Mouse (Mus musculus): Measurements from ENCODE around the gene Zfp423. TPM values are rescaled to one million over a fixed set of nuclear protein-coding genes. Genes with fewer than 3 reads are reported as not detected.

The Zfp423 gene
- polyA plus RNA-seq, 1 experiment from 2014 or later, result 0.98 TPM

DNA sequence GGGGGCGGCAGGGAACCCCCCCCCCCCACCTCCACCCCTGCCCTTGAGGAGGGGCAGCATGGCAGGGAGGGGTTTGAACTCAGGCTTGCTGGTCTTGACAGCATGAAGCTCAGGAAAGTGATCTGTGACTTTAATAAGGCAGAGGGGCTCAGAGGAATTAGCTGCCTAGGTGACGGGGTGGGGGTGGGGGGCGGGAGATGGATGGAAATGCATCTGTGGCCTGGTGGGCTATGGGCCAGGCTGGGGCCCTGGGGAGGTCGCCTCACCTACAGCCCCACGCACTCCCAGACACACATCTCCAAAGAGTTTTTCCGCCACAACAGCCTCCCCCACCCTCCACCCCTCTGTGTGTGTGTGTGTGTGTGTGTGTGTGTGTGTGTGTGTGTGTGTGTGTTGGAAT lies 122.1 kb downstream of the Zfp423 start:
- DNase-seq (ENCODE audit: low spot score), result no peak

DNA sequence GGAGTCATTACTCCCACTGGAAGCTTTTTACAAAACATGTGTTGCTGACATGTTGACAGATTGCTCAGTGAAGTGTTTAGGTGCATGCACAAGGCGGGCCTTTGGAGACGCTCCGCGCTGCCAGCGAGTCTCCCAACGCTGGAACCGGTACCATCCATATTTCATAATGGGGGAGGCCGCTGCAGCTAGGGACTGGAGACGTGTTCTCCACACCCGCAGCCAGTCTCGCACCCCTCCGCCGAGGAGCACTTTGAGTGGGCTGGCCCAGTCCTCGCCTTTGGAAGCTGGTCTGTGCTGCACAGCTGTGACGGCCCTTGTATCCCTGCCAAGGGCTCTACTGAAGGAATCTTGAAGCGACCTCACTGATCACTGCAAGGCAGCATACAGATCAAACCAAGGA lies 122.5 kb downstream of the Zfp423 start:
- no peak for DNase-seq (ENCODE audit: low spot score)

- DNase-seq (ENCODE audit: low spot score), result no peak
Observed at GRCm38 (mm10) chr8:87835924-87836323, 123.5 kb downstream of the Zfp423 start.

- no peak for DNase-seq (ENCODE audit: low spot score)
Observed at GRCm38 (mm10) chr8:87835411-87835821, 124.0 kb downstream of the Zfp423 start.

- no peak for DNase-seq (ENCODE audit: low spot score)
Observed at GRCm38 (mm10) chr8:87834656-87835055, 124.7 kb downstream of the Zfp423 start.

DNA sequence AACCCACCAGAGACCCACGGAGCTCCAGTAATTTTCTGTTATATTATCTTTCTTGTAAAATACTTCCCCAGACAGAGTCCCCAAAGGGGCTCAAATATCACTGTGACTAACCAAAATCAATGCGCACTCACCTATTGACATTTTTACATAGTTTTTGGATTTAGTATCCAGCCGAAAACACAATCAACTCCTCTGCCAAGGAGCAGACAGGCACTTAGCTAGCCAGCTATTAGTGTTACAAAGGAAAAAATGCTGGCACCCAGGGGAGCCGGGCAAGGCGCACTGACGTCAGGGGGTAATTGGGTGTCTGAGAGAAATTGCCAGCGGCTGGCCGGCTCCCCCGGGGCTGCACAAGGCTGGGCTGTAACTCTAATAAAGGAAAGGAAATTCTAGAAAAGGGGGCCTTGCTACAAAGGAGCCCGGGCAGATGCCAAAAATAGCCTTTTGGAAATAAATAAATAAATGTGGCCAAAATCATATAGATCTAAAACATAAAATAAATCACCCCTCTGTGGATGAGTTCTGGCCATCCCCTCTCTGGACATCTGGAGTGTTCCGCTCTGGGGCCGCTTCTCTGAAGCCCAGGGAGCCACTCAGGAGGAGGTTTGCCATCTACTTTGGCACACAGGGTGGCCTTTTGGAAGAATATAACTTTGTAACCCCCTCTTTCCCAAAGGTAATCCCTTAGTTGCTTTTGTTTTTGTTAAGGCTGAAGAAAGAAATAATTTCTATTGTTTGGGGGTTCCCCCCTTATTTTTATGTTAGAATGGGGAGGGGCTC lies 125.4 kb downstream of the Zfp423 start:
- DNase-seq (ENCODE audit: low spot score), result no peak

DNA sequence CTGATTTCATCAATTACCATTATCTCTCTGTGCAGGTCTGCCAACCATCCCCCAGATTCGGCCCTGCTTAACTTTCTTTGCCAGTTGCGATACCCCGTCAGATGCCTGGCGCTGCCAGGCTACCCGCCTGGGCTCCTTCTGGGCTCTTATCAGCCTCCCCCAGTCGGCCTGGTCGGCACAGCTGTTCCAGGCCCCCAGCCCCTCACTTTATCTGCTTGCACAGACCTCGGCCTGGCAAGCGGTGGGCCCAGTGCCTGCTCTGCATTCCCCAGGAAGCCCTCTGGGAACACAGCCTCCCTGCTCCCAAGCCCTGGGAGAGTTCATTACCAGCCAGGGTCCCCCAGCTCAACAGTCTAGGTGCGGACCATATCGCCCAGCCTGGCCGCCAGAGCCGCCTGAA lies 126.1 kb downstream of the Zfp423 start:
- DNase-seq (ENCODE audit: low spot score), result no peak

DNA sequence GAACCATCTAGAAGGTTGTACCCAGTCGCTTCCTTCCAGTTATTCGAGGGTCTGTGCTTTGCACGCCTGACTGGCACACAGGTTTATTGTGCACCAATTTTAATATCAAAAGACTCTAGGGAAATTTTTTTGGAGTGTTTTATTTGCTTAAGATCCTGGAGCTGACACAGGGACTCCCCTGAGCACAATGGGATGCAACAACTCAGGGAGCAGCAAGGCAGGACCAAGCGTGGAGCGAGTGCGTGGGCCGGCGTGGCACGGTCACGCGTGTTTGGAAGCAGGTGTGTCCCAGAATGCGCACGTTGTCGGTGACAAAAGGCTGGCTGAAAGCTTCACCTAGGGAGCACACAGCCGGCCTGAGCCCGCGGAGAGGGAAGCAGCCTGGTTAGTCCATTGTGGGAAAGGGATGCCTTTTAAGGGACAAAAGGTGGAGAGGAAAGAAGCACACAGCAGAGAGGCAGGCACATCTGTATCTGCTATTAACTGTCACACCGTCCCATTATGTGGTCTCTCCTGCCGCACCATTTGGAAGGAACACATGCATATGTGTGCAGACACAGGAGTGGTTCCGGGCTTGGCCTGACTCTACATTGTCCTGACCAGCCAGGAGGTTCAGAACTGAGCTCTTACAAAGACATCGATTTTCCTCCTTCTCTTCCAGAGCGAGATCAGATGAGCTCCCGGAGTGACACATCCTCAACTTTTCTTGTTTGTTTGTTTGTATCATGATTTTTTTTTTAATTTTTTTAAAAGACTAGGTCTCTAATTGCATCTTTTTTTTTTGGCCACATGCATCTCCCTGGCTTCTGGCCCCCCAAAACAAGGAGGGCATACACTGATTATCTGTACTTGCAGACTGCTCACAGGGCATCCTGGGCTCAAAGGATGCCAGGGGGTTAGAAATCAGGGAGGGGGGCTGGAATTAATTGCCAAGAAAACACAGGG lies 126.7 kb downstream of the Zfp423 start:
- DNase-seq (ENCODE audit: low spot score), result no peak

GRCm38 (mm10) chr8:87831567-87831966 lies 127.8 kb downstream of the Zfp423 start:
- DNase-seq (ENCODE audit: low spot score), result no peak

GRCm38 (mm10) chr8:87831116-87831515 lies 128.3 kb downstream of the Zfp423 start:
- no peak for DNase-seq (ENCODE audit: low spot score)

DNA sequence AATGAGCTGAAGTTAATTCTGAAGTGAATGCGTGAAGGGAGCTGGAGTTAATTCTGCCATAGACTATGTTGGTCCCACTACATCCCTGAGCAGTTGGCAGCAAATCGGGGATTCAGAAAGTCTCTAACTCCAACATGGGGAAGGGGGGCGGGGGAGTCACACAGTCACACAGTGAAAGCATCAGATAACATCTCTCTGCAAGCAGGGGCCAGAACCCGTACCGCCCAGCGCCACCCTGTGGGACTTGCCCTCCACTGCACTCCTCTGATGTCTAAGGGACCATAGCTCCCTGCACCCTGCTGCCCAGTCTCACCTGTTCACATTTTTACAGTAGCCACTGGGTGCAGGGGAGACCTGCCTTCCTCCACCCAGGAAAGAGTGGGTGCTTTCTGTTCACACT lies 129.2 kb downstream of the Zfp423 start:
- no peak for DNase-seq (ENCODE audit: low spot score)

GRCm38 (mm10) chr8:87826013-87826660 lies 133.3 kb downstream of the Zfp423 start:
- DNase-seq (ENCODE audit: low spot score), result no peak

GRCm38 (mm10) chr8:87823172-87823571 lies 136.2 kb downstream of the Zfp423 start:
- DNase-seq (ENCODE audit: low spot score), result no peak

DNA sequence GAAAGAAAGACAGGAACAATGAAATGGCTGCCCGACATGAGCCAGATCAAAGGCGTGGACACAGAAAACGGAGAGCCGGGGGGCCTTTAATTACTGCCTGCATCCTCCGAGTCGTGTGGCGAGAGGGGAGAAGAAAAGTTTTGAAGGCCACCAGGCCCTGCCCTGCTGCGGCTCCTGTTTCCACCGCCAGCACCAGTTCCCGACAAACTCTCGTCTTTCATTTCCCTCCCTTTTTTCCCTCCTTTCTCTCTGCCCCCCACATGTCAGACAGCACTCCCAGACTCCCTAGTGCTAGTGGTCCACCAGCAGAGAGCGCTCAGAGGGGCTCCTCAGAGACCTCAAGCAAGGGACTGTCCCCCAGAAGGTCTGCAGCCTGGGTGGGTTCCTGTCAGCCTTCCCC lies 136.7 kb downstream of the Zfp423 start:
- DNase-seq (ENCODE audit: low spot score), result no peak

GRCm38 (mm10) chr8:87822175-87822574 lies 137.2 kb downstream of the Zfp423 start:
- no peak for DNase-seq (ENCODE audit: low spot score)

GRCm38 (mm10) chr8:87821655-87822054 lies 137.7 kb downstream of the Zfp423 start:
- DNase-seq (ENCODE audit: low spot score), result no peak

- no peak for DNase-seq (ENCODE audit: low spot score)
Observed at GRCm38 (mm10) chr8:87819263-87819662, 140.1 kb downstream of the Zfp423 start.

- DNase-seq (ENCODE audit: low spot score), result no peak
Observed at GRCm38 (mm10) chr8:87818506-87818905, 140.9 kb downstream of the Zfp423 start.

- no peak for DNase-seq (ENCODE audit: low spot score)
Observed at GRCm38 (mm10) chr8:87816141-87816540, 143.3 kb downstream of the Zfp423 start.

- DNase-seq (ENCODE audit: low spot score), result no peak
Observed at GRCm38 (mm10) chr8:87812661-87813060, 146.7 kb downstream of the Zfp423 start.

- no peak for DNase-seq (ENCODE audit: low spot score)
Observed at GRCm38 (mm10) chr8:87812069-87812449, 147.3 kb downstream of the Zfp423 start.

Measured in thymus, postnatal 0 days (tissue).